Mouse (Mus musculus) thymus, adult 18-20 months (tissue): ENCODE measurements around the gene Rhox2f.
"Not testable (repeated sequence)": the region's sequence is repeated elsewhere in the genome, so short reads cannot be mapped to it uniquely, and the experiment has no call there.

Experiments used
- DNase-seq, 2 experiments: peaks; one replicate each; pipeline ENCODE4 v3.0.0; 2022; ENCODE audit warnings: mixed read lengths in 2 of 2

The Rhox2f gene

DNA sequence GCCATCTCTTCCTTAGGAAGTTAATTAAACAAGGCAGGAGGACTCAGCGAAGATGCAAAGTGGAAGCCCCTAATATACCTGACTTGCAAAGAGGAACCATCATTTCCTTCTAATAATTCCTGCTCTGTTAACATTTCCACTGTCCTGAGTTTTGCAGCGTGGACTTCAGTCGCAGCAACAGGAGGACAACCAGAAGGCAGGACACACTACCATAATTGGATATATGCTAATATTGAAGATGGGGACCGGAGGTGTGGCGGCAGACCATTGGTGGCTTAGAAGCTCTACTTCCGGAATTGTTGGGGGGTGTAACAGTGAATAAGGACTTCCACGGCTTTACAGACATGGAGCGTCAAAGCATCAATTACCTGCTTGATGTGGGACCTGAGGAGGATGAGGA lies at the start of gene Rhox2f:
Gene Rhox2f (plus strand): TSS at position 301 of the 400 bp plus-strand sequence.
- not testable (repeated sequence) for DNase-seq

DNA sequence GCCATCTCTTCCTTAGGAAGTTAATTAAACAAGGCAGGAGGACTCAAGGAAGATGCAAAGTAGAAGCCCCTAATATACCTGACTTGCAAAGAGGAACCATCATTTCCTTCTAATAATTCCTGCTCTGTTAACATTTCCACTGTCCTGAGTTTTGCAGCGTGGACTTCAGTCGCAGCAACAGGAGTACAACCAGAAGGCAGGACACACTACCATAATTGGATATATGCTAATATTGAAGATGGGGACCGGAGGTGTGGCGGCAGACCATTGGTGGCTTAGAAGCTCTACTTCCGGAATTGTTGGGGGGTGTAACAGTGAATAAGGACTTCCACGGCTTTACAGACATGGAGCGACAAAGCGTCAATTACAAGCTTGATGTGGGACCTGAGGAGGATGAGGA lies 41.1 kb upstream of the Rhox2f start, which contains the start of gene Rhox2e:
Gene Rhox2e (plus strand): TSS at position 301 of the 400 bp plus-strand sequence.
- DNase-seq: not testable (repeated sequence)

GRCm38 (mm10) chrX:37541719-37542118 lies 29.5 kb upstream of the Rhox2f start, which contains the start of gene Rhox3e:
Gene Rhox3e (plus strand): TSS chrX:37542019.
- not testable (repeated sequence) for DNase-seq

DNA sequence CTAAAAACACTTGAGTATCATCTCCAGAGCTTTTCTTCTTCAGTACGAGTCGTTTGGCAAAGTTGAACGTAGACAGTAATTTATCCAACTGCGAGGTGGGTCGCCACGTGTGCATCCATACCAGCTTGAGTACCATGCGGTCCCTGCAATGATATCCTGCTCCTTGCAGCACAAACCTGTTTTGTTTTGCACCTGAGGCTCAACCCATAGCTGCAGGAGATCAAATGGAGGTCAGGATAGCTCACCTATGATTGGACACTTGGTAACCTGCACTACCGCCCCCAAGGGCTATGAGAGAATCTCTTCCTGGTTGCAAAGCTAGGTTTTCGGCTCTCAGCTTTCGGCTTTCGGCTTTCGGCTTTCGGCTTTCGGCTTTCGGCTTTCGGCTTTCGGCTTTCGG lies 14.1 kb upstream of the Rhox2f start, which contains the start of gene Rhox4e:
Gene Rhox4e (plus strand): TSS at position 301 of the 400 bp plus-strand sequence.
- not testable (repeated sequence) for DNase-seq

DNA sequence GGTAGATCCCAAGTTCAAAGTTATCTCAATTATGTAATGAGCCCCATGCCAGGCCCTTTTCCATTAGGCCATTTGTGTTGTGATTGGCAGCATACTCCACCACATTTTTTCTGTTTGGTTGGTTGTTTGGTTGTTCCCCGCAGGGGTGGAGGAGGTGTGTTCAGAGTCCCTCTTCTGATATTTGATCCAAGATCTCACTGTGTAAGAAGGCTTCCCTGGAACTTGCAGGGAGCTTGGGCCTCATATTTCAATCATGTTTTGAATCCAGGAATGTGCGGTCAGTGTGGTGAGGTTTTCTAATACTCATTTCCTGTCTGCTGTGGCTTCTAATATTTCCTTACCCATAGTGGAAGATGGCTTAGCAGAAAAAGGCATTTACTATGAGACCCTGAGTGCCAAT lies 1.4 kb downstream of the Rhox2f start:
- not testable (repeated sequence) for DNase-seq

DNA sequence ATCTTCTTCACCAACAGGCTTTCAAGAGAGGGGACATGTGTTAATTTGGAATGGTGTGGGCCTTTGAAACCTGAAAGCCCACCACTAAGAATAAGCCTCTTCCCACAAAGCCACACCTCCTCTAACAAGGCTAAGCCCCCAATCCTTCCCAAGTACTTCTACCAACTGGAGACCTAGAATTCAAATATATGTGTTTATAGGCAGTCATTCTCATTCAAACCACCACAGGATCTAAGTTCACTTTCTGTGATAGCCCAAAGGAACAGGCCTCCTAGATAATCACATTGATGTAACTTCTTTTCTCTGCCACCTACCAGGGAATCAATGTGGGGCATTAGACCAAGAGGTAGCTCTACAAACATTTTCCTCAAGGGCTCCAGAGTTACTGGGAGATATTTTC lies 9.5 kb downstream of the Rhox2f start, which contains the start of gene Rhox3f:
Gene Rhox3f (plus strand): TSS at position 301 of the 400 bp plus-strand sequence.
- DNase-seq: not testable (repeated sequence)

DNA sequence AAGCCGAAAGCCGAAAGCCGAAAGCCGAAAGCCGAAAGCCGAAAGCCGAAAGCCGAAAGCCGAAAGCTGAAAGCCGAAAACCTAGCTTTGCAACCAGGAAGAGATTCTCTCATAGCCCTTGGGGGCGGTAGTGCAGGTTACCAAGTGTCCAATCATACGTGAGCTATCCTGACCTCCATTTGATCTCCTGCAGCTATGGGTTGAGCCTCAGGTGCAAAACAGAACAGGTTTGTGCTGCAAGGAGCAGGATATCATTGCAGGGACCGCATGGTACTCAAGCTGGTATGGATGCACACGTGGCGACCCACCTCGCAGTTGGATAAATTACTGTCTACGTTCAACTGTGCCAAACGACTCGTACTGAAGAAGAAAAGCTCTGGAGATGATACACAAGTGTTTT lies 36.4 kb downstream of the Rhox2f start, which contains the start of gene Rhox4f:
Gene Rhox4f (minus strand): TSS at position 101 of the 400 bp plus-strand sequence.
- DNase-seq: not testable (repeated sequence)
